Mouse (Mus musculus): ENCODE data around the gene Rrn3. TPM values are rescaled to one million over a fixed set of nuclear protein-coding genes. Genes with fewer than 3 reads are reported as not detected.
"Not testable (repeated sequence)": the region's sequence is repeated elsewhere in the genome, so short reads cannot be mapped to it uniquely, and the experiment has no call there.

The Rrn3 gene
- polyA plus RNA-seq (2015; fragmentation: Nextera tagmentation; extraction: Ambion mirVana): 109 and 116 TPM in 2 replicates

DNA sequence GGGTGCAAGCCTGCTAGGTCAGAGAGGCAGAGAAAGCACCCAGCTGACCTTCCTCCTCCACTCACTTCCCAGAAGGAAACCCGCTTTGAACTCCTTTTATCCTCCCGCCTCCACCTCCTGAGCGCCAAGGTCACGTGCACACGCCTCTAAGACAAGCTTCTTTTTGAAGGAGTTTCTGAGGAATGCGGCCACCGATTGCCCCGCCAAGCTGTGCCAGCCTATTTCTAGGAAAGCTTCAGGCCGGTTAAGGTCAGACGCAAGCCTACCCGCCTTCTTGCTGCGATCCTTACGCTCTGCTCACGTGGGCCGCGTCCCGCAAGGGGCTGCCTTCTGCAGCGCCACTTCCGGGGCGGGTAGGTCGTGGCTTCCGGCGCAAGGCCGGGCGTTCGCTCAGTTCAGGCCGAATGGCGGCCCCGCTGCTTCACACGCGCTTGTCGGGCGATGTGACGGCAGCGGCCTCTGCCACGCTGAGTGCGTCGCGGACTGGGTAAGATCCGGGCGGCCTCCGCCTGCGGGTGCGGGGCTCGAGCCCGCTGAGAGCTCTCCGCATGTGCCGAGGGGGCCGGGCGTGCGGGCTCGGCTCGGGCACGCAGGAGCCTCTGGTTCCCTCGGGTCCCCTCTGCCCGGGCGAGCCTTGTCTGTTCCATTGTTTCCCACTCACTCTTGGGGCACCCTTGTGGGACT lies at the start of gene Rrn3:
Gene Rrn3 (plus strand): TSS at position 356 of the 684 bp plus-strand sequence.
- Histone ChIP-seq H3K4me3 (peak within 1 kb of the TSS; percentile 88), H3K9ac (peak within 1 kb of the TSS; percentile 90), H3K27me3 (no peaks in the 10 kb centered on the region), H3K4me1 (peaks cover 18% of the 10 kb centered on the region), H3K27ac (peak within 1 kb of the TSS; percentile 78), H3K36me3 (ENCODE audit: poor library complexity, severe bottlenecking) (peaks cover 18% of the 10 kb centered on the region), H3K4me2 (peak within 1 kb of the TSS; percentile 74), H3K9me3 (replicated peaks) (no peaks in the 10 kb centered on the region)
- ATAC-seq: peak; percentile 100
- under 1% methylated on average over 57 of the region's 57 CpGs for WGBS

DNA sequence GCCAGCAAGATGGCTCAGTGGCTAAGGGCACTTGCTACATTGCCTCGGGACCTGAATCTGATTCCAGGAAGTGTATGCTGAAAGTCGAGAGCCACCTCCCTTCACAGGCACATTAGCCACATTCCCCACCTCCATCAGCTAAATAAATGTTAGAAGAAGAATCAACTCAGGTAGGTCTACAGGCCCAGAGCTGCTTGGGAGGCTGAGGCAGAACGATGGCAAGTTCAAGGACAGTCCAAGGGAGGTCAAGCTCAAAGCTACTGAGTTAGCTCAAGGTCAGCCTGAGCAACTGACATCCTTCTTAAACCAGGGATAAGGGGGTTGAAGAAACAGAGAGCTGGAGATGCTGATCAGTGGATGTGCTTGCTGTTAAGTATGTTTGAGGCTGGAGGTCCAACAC lies 47.7 kb upstream of the Rrn3 start:
- no peak overlapping the region for H3K9ac ChIP-seq
- H3K27me3 ChIP-seq: peaks cover 5% of the 10 kb centered on the region; the same call in 1 of the 2 replicates
- WGBS: 82% methylated on average over 3 of the region's 3 CpGs
- H3K9me3 ChIP-seq (replicated peaks): no peaks in the 10 kb centered on the region
- H3K4me1 ChIP-seq: no peaks in the 10 kb centered on the region
- no peak for ATAC-seq
- no peaks in the 10 kb centered on the region for H3K36me3 ChIP-seq (ENCODE audit: poor library complexity, severe bottlenecking)
- H3K4me2 ChIP-seq: no peak overlapping the region
- no peak overlapping the region for H3K4me3 ChIP-seq
- H3K27ac ChIP-seq: no peak overlapping the region

DNA sequence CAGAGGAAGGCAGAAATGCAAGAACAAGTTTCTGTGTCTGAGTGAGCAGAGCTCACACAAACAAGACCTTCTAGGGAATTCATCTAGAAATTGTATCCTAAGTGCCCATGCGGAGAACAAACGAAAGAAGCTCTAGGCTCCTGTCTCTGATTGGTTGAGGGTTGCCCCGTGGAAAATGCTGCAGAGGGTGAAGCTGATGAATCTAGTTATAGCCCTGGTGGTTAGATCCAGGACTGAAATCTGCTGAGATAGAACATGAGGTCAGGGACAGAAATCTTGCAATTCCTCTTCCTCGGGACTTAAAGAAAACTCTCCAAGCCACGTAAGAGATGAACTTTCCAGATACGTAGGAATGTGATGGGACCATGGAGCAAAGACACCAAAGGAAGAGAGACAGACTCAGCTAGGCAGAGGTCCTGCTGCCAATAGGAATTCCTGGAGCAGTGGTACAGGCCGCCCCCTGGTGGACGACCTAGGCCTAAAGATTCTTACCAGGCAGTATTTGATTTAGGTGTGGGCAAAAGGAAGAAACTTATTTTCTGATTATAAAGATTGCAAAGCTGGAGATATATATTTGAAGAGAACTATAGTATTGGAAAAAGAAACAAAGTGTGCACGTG lies 46.9 kb upstream of the Rrn3 start:
- H3K36me3 ChIP-seq (ENCODE audit: poor library complexity, severe bottlenecking): no peaks in the 10 kb centered on the region
- H3K9me3 ChIP-seq (replicated peaks): no peaks in the 10 kb centered on the region
- H3K4me3 ChIP-seq: no peak overlapping the region
- 24% methylated on average over 9 of the region's 9 CpGs for WGBS
- H3K4me2 ChIP-seq: no peak overlapping the region
- peaks cover 5% of the 10 kb centered on the region; the same call in 1 of the 2 replicates for H3K27me3 ChIP-seq
- H3K27ac ChIP-seq: no peak overlapping the region
- no peak overlapping the region for H3K9ac ChIP-seq
- no peaks in the 10 kb centered on the region for H3K4me1 ChIP-seq
- no peak for ATAC-seq

DNA sequence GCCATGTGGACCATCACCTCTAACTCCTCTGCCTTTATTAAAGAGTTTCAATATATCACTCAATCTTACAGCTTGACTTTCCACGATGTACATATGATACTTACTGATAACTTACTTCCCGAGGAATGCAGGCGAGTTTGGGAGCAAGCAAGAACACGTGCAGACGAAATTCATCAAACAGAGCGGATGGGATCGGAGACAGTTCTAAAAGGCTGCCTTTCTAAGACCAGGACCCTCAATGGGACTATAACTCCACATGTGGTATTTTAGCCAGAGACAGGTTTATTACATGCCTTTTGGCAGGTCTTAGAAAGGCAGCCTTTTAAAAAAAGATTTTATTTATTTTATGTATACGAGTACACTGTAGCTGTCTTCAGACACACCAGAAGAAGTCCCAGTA lies 44.5 kb upstream of the Rrn3 start:
- ATAC-seq: no peak
- H3K9ac ChIP-seq: no peak overlapping the region
- 92% methylated on average over 8 of the region's 8 CpGs for WGBS
- no peaks in the 10 kb centered on the region for H3K27me3 ChIP-seq
- no peaks in the 10 kb centered on the region for H3K9me3 ChIP-seq (replicated peaks)
- no peaks in the 10 kb centered on the region for H3K36me3 ChIP-seq (ENCODE audit: poor library complexity, severe bottlenecking)
- no peak overlapping the region for H3K4me3 ChIP-seq
- H3K4me2 ChIP-seq: no peak overlapping the region
- H3K27ac ChIP-seq: no peak overlapping the region
- H3K4me1 ChIP-seq: no peaks in the 10 kb centered on the region

DNA sequence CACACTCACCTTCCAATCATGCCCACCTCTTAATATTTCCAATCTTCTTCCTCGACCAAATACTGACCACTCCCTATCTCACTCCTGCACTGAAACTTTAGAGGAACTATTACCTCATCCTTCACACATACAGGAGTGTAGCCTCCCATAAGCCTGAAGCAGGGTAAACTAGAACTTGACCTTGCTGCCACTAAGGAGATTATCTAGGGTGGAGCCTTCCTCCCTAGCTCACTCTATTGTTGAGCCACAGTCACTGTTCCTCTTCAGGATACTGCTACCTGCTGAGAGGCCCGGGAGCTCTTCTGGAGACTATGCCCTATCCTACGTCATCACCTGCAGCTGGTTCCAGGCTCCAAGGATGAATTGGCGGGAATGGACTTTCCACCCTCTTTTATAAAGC lies 41.5 kb upstream of the Rrn3 start:
- H3K9me3 ChIP-seq (replicated peaks); H3K4me2 ChIP-seq; H3K9ac ChIP-seq; H3K27ac ChIP-seq; H3K4me3 ChIP-seq; H3K36me3 ChIP-seq (ENCODE audit: poor library complexity, severe bottlenecking); ATAC-seq; H3K4me1 ChIP-seq; H3K27me3 ChIP-seq: not testable (repeated sequence)
- WGBS: 68% methylated on average over 4 of the region's 4 CpGs

DNA sequence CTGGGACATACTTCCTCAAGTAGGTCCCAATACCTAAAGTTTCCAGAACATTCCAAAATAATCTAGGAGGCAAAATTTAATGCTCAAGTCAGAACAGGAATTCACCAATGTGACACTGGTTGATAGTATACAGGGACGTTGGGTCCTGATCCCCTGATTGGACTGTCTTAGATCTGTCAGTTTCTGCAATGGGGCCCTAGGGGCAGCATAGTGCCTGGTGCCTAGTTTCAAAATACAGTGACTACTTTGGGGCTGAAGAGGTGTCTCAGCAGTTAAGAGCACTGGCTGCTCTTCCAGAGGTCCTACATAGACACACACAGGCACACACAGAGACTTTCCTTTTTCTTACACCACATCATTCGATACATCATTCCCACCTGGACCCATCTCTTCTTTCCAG lies 39.7 kb upstream of the Rrn3 start:
- H3K36me3 ChIP-seq (ENCODE audit: poor library complexity, severe bottlenecking): no peaks in the 10 kb centered on the region
- WGBS: 74% methylated on average over 2 of the region's 2 CpGs

DNA sequence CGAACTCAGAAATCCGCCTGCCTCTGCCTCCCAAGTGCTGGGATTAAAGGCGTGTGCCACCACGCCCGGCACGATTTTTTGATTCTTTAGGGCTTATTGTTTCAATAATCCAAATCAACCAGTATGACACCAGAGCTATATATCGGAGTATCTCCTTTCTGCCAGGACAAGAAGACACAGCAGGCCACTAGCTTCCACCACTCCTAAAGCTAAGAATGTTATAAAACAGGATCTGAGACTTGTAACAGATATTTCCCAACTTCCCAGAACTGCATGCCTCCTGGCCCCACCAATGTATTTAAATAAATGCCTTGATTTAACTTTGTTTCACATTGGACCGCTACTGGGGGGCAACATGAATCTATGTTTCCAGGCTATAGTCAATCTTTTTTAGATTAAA lies 32.8 kb upstream of the Rrn3 start:
- Histone ChIP-seq H3K9me3 (replicated peaks) (no peaks in the 10 kb centered on the region), H3K27me3 (no peaks in the 10 kb centered on the region), H3K4me3 (no peak overlapping the region), H3K4me2 (no peak overlapping the region), H3K9ac (no peak overlapping the region), H3K27ac (no peak overlapping the region), H3K4me1 (no peaks in the 10 kb centered on the region), H3K36me3 (ENCODE audit: poor library complexity, severe bottlenecking) (no peaks in the 10 kb centered on the region)
- ATAC-seq: no peak
- WGBS: 93% methylated on average over 8 of the region's 8 CpGs

More for the DNA sequence above, 39.7 kb upstream of the Rrn3 start:
- no peaks in the 10 kb centered on the region for H3K27me3 ChIP-seq
- H3K4me1 ChIP-seq: no peaks in the 10 kb centered on the region
- no peak overlapping the region for H3K4me2 ChIP-seq
- no peak overlapping the region for H3K27ac ChIP-seq
- no peak overlapping the region for H3K4me3 ChIP-seq
- ATAC-seq: no peak
- H3K9ac ChIP-seq: no peak overlapping the region
- no peaks in the 10 kb centered on the region for H3K9me3 ChIP-seq (replicated peaks)

DNA sequence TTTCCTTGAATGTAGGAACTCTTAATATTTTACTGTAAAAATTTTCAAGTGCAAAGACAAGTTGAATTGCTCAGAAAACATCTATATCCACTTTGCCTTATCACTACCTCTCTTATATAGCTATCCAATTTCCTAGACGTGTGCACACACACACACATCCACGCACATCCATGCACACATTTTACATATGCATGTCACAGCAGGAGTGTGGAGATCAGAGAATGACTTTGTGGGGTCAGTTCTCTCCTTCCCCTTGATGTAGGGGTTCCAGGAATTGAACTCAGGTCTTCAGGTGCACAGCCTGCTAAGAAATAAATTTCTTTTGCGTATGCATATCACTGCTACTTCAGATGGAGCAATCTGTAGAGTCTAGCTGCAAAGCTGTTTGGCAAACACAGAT lies 32.4 kb upstream of the Rrn3 start:
- H3K36me3 ChIP-seq (ENCODE audit: poor library complexity, severe bottlenecking): no peaks in the 10 kb centered on the region
- WGBS: 69% methylated on average over 3 of the region's 3 CpGs
- no peaks in the 10 kb centered on the region for H3K27me3 ChIP-seq
- no peak for ATAC-seq
- no peak overlapping the region for H3K9ac ChIP-seq
- H3K9me3 ChIP-seq (replicated peaks): no peaks in the 10 kb centered on the region
- H3K27ac ChIP-seq: no peak overlapping the region
- H3K4me1 ChIP-seq: no peaks in the 10 kb centered on the region
- H3K4me3 ChIP-seq: no peak overlapping the region
- H3K4me2 ChIP-seq: no peak overlapping the region

DNA sequence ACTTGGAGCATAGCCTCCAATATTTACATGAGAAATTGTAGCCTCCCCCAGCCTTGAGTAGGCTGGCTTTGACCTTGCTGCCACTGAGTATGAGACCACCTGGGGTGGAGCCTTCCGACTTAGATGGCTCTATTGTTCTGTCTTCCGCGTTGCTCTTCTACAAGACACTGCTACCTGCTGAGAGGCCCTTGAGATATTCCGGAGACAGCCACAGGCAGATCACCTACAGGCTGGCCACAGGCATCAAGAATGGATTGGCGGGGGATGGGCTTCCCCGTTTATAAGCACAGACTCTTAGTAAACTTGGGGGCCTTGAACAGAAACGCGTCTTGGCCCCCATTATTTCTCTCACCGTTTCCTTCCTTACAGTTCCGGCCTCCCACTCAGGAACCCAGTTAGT lies 31.7 kb upstream of the Rrn3 start:
- H3K36me3 ChIP-seq (ENCODE audit: poor library complexity, severe bottlenecking); H3K4me3 ChIP-seq; H3K27me3 ChIP-seq; H3K4me2 ChIP-seq; H3K4me1 ChIP-seq; H3K27ac ChIP-seq; H3K9me3 ChIP-seq (replicated peaks); ATAC-seq; H3K9ac ChIP-seq: not testable (repeated sequence)
- WGBS: 14% methylated on average over 10 of the region's 10 CpGs

DNA sequence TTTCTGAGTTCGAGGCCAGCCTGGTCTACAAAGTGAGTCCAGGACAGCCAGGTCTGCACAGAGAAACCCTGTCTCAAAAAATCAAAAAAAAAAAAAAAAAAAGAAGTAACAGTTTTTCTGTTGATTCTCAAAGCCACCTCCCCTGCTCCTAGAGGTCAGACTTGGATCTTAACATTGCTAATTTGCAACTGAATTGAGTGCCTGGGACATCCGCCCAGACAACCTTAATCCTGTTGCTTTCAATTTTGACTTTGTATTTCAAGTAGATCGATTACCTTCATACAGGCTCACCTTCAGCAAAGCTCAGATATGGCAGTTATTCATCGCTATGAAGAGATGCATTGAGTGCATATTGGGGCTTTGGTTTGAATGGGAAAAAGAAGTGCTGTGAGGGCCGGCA lies 31.2 kb upstream of the Rrn3 start:
- no peaks in the 10 kb centered on the region for H3K36me3 ChIP-seq (ENCODE audit: poor library complexity, severe bottlenecking)
- WGBS: 47% methylated on average over 5 of the region's 5 CpGs
- no peaks in the 10 kb centered on the region for H3K9me3 ChIP-seq (replicated peaks)

DNA sequence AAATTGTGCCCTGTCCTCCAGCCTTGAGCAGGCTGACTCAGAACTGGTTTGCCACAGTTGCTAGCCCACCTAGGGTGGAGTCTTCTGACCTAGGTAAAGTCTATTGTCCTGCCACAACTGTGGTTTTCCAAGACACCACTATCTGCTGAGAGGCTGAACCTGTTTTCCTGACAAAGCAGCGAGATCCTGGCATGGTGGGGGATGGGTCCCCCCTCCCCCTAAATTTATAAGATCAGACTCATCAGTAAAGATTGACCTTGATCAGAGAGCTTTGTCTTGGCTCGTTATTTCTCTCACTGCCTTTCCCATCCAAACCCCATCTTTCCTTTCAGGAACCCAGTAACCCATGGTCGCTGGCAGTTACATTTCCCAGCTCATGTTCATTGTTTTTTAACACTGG lies 30.5 kb upstream of the Rrn3 start:
- ATAC-seq: no peak
- 42% methylated on average over 3 of the region's 3 CpGs for WGBS

More for the DNA sequence above, 31.2 kb upstream of the Rrn3 start:
- Histone ChIP-seq H3K4me2 (no peak overlapping the region), H3K4me3 (no peak overlapping the region), H3K27me3 (no peaks in the 10 kb centered on the region), H3K27ac (no peak overlapping the region), H3K4me1 (no peaks in the 10 kb centered on the region), H3K9ac (no peak overlapping the region)
- no peak for ATAC-seq

DNA sequence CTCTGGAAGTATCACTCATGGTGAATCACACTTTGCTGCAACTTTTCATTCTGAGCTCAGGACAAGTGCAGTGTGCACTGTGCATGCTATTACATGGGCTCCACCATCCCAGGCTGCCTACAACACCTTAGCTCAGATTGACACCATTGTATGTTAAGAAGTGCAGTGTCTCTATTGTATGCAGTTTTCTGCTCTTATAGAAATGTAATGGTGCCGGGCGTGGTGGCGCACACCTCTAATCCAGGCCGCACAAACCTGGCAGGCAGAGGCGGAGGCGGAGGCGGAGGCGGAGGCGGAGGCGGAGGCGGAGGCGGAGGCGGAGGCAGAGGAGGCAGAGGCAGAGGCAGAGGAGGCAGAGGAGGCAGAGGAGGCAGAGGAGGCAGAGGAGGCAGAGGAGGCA lies 29.9 kb upstream of the Rrn3 start:
- no peak overlapping the region for H3K9ac ChIP-seq
- no peaks in the 10 kb centered on the region for H3K36me3 ChIP-seq (ENCODE audit: poor library complexity, severe bottlenecking)
- H3K27ac ChIP-seq: no peak overlapping the region
- H3K4me2 ChIP-seq: no peak overlapping the region
- H3K4me1 ChIP-seq: peaks cover 4% of the 10 kb centered on the region; the same call in 1 of the 2 replicates
- 93% methylated on average over 13 of the region's 13 CpGs for WGBS
- no peak overlapping the region for H3K4me3 ChIP-seq
- H3K9me3 ChIP-seq (replicated peaks): no peaks in the 10 kb centered on the region
- no peaks in the 10 kb centered on the region for H3K27me3 ChIP-seq
- ATAC-seq: no peak

More for the DNA sequence above, 30.5 kb upstream of the Rrn3 start:
- Histone ChIP-seq H3K4me1 (peaks cover 2% of the 10 kb centered on the region; the same call in 1 of the 2 replicates), H3K9ac (no peak overlapping the region), H3K4me2 (no peak overlapping the region), H3K27ac (no peak overlapping the region), H3K36me3 (ENCODE audit: poor library complexity, severe bottlenecking) (no peaks in the 10 kb centered on the region), H3K27me3 (no peaks in the 10 kb centered on the region), H3K9me3 (replicated peaks) (no peaks in the 10 kb centered on the region), H3K4me3 (no peak overlapping the region)
